Mouse (Mus musculus): ENCODE measurements around the gene Tspan2. TPM values are rescaled to one million over a fixed set of nuclear protein-coding genes. Genes with fewer than 3 reads are reported as not detected.

Gene Tspan2
- polyA plus RNA-seq, 1 experiment from 2014 or later, result 8.8 TPM

DNA sequence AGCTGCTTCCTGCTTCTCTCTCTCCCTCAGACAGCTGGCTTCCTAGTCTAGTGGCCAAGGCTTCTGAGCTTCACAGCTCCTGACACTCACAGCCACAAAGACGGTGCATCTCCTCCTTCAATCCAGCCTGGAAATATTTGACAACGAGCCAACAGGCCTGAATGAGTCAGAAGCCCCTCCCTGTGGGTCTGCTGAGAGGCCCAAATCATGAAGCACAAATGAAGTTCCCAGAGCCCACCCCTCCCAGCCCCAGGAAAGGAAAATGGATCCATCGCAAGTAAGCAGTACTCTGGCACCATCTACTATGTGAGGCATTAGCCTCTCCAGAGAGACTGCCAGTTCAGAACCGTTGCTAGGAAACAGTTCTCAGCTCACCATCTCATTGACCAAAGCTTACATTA is 30.3 kb upstream of the Tspan2 start:
- peak; percentile 49 for DNase-seq (ENCODE audit: low spot score)
- no peaks in the 10 kb centered on the region for H3K27me3 ChIP-seq (replicated peaks; ENCODE audit: control insufficient read depth, insufficient read depth, low read length)
- ATAC-seq, result peak; percentile 44; the same call in 1 of the 2 replicates
- H3K36me3 ChIP-seq (ENCODE audit: control insufficient read depth, insufficient read depth, low read length), result no peaks in the 10 kb centered on the region
- no peaks in the 10 kb centered on the region for H3K4me1 ChIP-seq (ENCODE audit: control insufficient read depth, insufficient read depth, low read length)
- no peak overlapping the region for H3K27ac ChIP-seq (ENCODE audit: low read depth, low read length)
- WGBS, result 57% methylated on average over 4 of the region's 4 CpGs
- no peak overlapping the region for H3K9ac ChIP-seq (ENCODE audit: low read length)
- H3K9me3 ChIP-seq (replicated peaks; ENCODE audit: control insufficient read depth, low read length), result no peaks in the 10 kb centered on the region
- no peak overlapping the region for H3K4me2 ChIP-seq (ENCODE audit: low read length)
- H3K4me3 ChIP-seq (ENCODE audit: low read depth, low read length), result no peak overlapping the region

DNA sequence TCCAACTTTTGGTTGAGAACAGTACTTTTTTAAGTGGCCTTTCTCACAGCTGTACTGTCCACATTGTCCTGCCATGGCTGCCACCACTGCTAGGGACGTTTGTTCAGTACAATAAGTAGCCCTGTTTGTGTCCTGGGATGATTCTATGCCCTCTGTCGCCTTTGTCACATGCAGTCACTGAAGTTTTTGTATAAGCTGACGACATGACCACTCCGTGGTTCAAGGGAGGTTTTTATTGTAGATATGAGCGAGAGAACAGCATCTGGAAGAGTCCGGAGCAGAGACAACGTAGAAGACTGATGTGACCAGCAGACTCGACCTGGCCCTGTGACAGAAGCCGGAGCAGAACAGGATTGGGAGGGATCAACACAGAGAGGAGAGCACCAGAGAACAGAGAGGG is 25.7 kb upstream of the Tspan2 start:
- no peak overlapping the region for H3K4me3 ChIP-seq (ENCODE audit: low read depth, low read length)
- H3K27ac ChIP-seq (ENCODE audit: low read depth, low read length), result no peak overlapping the region
- ATAC-seq, result no peak
- no peak overlapping the region for H3K9ac ChIP-seq (ENCODE audit: low read length)
- H3K9me3 ChIP-seq (replicated peaks; ENCODE audit: control insufficient read depth, low read length), result no peaks in the 10 kb centered on the region
- no peak overlapping the region for H3K4me2 ChIP-seq (ENCODE audit: low read length)
- H3K27me3 ChIP-seq (replicated peaks; ENCODE audit: control insufficient read depth, insufficient read depth, low read length), result no peaks in the 10 kb centered on the region
- DNase-seq (ENCODE audit: low spot score), result no peak
- WGBS, result 69% methylated on average over 9 of the region's 9 CpGs
- H3K4me1 ChIP-seq (ENCODE audit: control insufficient read depth, insufficient read depth, low read length), result no peaks in the 10 kb centered on the region
- no peaks in the 10 kb centered on the region for H3K36me3 ChIP-seq (ENCODE audit: control insufficient read depth, insufficient read depth, low read length)

DNA sequence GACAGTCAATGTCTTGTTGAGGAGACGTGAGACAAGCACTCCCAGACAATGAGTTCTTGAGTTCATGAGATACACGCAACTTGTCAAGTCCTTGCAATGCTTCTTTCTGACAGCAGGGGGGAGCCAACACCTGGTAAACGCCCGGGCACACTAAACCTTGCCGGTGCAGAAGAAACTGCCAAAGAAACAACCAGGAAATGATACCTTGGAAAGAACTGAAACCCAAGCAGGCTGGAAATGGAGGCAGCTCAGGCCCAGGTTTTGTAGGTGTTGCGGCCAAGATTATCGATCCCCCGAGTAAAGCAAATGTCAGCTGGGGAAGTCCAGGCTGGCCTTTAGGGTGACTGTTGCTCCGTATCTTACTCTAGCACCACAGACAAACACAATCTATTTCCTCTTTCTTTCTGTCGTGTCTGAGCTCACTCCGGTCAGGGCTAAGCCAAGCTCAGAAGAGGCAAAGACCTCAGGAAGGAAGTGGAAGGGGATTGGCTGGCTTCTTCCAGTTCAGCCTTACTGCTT is 19.2 kb upstream of the Tspan2 start:
- H3K4me3 ChIP-seq (ENCODE audit: low read depth, low read length), result no peak overlapping the region
- peak; percentile 87 for DNase-seq (ENCODE audit: low spot score)
- WGBS, result 38% methylated on average over 11 of the region's 11 CpGs
- no peak overlapping the region for H3K27ac ChIP-seq (ENCODE audit: low read depth, low read length)
- H3K4me1 ChIP-seq (ENCODE audit: control insufficient read depth, insufficient read depth, low read length), result no peaks in the 10 kb centered on the region
- no peaks in the 10 kb centered on the region for H3K36me3 ChIP-seq (ENCODE audit: control insufficient read depth, insufficient read depth, low read length)
- no peak overlapping the region for H3K9ac ChIP-seq (ENCODE audit: low read length)
- H3K4me2 ChIP-seq (ENCODE audit: low read length), result no peak overlapping the region
- H3K27me3 ChIP-seq (replicated peaks; ENCODE audit: control insufficient read depth, insufficient read depth, low read length), result no peaks in the 10 kb centered on the region
- no peaks in the 10 kb centered on the region for H3K9me3 ChIP-seq (replicated peaks; ENCODE audit: control insufficient read depth, low read length)
- peak; percentile 75 for ATAC-seq

DNA sequence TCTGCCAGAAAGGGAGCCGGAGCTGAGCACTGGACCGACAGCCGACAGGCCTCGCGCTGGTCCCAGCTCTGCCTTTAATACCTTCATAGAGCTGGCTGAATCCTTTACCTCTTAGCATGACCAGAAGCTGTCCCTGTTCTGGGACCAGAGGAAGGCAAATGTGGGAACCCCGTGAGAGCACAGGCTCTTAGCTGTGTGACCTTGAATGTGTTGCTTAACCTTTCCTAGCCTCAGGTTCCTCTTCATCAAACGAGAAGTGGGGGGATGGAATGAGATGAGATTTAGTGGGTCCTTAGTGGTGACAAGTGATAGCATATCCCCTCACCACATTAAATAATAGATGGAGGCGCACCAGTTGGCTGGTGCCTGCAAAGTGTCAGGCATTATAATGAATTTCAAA is 18.5 kb upstream of the Tspan2 start:
- Histone ChIP-seq H3K9ac (ENCODE audit: low read length) (no peak overlapping the region), H3K9me3 (replicated peaks; ENCODE audit: control insufficient read depth, low read length) (no peaks in the 10 kb centered on the region), H3K27me3 (replicated peaks; ENCODE audit: control insufficient read depth, insufficient read depth, low read length) (no peaks in the 10 kb centered on the region), H3K4me2 (ENCODE audit: low read length) (no peak overlapping the region), H3K36me3 (ENCODE audit: control insufficient read depth, insufficient read depth, low read length) (no peaks in the 10 kb centered on the region), H3K4me1 (ENCODE audit: control insufficient read depth, insufficient read depth, low read length) (no peaks in the 10 kb centered on the region), H3K4me3 (ENCODE audit: low read depth, low read length) (no peak overlapping the region), H3K27ac (ENCODE audit: low read depth, low read length) (no peak overlapping the region)
- no peak for DNase-seq (ENCODE audit: low spot score)
- 93% methylated on average over 8 of the region's 8 CpGs for WGBS
- no peak for ATAC-seq

DNA sequence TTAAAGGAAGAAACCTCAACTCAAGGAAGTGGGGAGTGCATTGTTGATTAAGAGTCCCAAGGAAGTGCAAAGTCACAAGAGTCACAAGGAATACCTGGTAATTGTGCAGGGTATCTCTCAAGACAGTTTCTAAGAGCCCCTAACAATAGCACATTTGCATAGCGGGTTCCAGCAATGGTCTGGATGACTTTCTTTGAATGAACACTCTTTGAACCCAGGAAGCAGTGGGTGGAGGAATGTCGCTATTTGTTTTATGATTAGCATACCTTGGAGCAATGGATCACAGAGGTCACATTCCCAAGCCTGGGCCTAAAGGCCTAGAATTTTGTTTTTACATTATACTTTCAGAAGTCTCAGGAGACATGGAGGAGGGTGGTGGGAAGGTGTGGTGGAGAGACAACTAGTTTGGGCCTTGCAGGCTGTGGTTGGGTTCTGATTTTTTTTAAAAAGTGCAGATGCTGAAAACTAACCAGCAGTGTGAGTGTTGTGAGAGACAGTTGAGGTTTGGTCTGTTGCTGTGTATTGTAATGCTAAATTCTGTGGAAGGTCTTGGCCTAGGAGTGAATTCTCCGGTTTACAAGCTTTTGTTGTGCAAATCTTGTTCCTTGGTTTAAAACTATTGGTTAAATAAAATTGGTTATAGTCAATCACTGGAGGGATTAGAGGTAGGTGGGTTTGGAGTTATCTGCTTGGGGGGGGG is 16.6 kb upstream of the Tspan2 start:
- 65% methylated on average over 3 of the region's 3 CpGs for WGBS
- Histone ChIP-seq H3K27ac (ENCODE audit: low read depth, low read length) (no peak overlapping the region), H3K36me3 (ENCODE audit: control insufficient read depth, insufficient read depth, low read length) (no peaks in the 10 kb centered on the region), H3K9me3 (replicated peaks; ENCODE audit: control insufficient read depth, low read length) (no peaks in the 10 kb centered on the region), H3K4me3 (ENCODE audit: low read depth, low read length) (no peak overlapping the region), H3K4me2 (ENCODE audit: low read length) (no peak overlapping the region), H3K9ac (ENCODE audit: low read length) (no peak overlapping the region), H3K4me1 (ENCODE audit: control insufficient read depth, insufficient read depth, low read length) (no peaks in the 10 kb centered on the region), H3K27me3 (replicated peaks; ENCODE audit: control insufficient read depth, insufficient read depth, low read length) (no peaks in the 10 kb centered on the region)
- ATAC-seq, result no peak
- no peak for DNase-seq (ENCODE audit: low spot score)

DNA sequence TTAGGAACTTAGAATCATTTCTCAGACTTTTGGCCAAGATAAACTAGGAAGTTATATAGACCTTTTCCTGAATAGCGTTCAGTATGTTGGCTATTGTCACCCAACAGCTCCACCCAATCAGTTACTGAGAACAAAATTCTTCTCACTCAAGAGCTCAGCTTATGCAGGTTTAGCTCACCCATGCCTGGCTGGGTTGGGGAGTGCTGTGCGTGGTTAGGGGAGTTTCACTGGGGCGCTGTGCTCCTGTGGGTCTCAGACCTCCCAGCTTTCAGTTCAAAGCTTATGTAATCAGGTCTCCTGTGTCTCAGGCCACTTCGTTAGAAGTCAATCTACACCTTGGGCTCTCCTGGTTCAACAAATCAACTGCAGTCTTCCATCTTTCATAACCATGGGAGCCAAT is 11.2 kb upstream of the Tspan2 start:
- no peak overlapping the region for H3K4me3 ChIP-seq (ENCODE audit: low read depth, low read length)
- ATAC-seq (no peak), DNase-seq (ENCODE audit: low spot score) (no peak)
- H3K27ac ChIP-seq (ENCODE audit: low read depth, low read length), result no peak overlapping the region
- H3K36me3 ChIP-seq (ENCODE audit: control insufficient read depth, insufficient read depth, low read length), result no peaks in the 10 kb centered on the region
- no peaks in the 10 kb centered on the region for H3K4me1 ChIP-seq (ENCODE audit: control insufficient read depth, insufficient read depth, low read length)
- H3K9me3 ChIP-seq (replicated peaks; ENCODE audit: control insufficient read depth, low read length), result no peaks in the 10 kb centered on the region
- no peak overlapping the region for H3K9ac ChIP-seq (ENCODE audit: low read length)
- no peak overlapping the region for H3K4me2 ChIP-seq (ENCODE audit: low read length)
- WGBS, result 77% methylated on average over 4 of the region's 4 CpGs
- H3K27me3 ChIP-seq (replicated peaks; ENCODE audit: control insufficient read depth, insufficient read depth, low read length), result no peaks in the 10 kb centered on the region

DNA sequence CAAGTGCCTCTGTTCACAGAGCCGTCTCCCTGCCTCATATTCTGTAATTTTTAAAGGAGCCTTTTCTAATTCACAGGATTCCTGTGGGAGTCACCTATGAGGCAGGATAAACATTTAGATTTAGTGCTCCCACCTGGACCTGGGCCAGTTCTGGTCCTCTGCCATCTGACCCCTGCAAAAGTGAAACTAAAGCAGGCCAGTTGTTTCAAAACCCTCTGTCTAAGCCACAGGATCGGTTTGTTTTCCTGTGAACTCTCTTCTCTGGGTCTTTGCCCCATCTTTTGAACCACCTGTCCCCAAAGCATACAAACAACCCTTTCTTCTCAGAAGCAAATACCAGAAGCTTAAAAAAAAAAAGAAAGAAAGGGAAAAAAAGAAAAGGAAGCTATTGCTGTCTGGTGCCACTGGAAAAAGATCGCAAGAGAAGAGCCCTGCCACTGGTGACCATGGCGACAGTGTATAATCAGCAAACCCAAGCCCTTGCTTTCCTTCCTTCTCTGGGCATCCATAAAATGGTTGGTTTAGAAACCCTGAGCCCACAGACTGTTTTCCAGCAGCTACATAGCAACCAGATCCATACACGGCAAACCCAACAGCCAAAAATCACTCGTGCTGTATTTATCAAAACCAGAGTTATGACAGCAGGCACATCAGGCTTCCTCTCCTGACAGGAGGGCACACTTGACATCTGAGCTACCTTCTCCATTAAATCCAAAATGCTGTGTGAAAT is 10.3 kb upstream of the Tspan2 start:
- H3K27ac ChIP-seq (ENCODE audit: low read depth, low read length), result no peak overlapping the region
- H3K4me2 ChIP-seq (ENCODE audit: low read length), result no peak overlapping the region
- no peaks in the 10 kb centered on the region for H3K27me3 ChIP-seq (replicated peaks; ENCODE audit: control insufficient read depth, insufficient read depth, low read length)
- no peaks in the 10 kb centered on the region for H3K36me3 ChIP-seq (ENCODE audit: control insufficient read depth, insufficient read depth, low read length)
- H3K4me3 ChIP-seq (ENCODE audit: low read depth, low read length), result no peak overlapping the region
- 75% methylated on average over 6 of the region's 6 CpGs for WGBS
- no peaks in the 10 kb centered on the region for H3K9me3 ChIP-seq (replicated peaks; ENCODE audit: control insufficient read depth, low read length)
- H3K9ac ChIP-seq (ENCODE audit: low read length), result no peak overlapping the region
- no peak for DNase-seq (ENCODE audit: low spot score)
- no peaks in the 10 kb centered on the region for H3K4me1 ChIP-seq (ENCODE audit: control insufficient read depth, insufficient read depth, low read length)
- ATAC-seq, result no peak

DNA sequence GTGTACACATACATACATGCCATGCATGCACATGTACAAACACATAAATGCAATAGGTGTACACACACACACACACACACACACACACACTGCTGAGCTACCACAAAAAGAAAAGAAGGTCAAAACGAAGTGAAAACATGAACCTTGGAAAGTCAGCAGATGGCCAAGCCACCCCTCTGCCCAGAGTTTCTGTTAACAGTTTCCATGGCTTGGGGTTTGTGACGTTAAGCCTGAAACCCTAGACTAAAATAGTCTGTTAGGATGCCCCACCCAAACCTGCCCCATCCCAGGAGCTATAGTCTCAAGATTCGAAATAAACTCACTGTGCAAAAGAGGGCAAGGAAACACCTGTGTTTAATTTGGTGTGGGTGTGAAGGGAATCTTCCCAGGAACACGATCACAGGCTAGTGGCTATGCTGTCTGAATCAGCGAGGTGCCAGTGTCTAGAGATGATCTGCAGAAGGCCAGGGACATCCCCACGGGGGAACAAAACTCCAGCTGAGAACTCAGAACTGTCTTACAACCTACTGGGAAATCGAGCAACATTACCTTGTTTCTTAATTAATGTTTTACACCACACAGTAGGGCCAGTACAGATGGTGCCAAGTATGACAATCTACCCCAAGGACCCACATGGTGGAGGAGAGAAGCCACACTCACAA is 9.4 kb upstream of the Tspan2 start:
- ATAC-seq (no peak), DNase-seq (ENCODE audit: low spot score) (no peak)
- Histone ChIP-seq H3K4me1 (ENCODE audit: control insufficient read depth, insufficient read depth, low read length) (no peaks in the 10 kb centered on the region), H3K4me2 (ENCODE audit: low read length) (no peak overlapping the region), H3K36me3 (ENCODE audit: control insufficient read depth, insufficient read depth, low read length) (no peaks in the 10 kb centered on the region), H3K9ac (ENCODE audit: low read length) (no peak overlapping the region), H3K4me3 (ENCODE audit: low read depth, low read length) (no peak overlapping the region), H3K27ac (ENCODE audit: low read depth, low read length) (no peak overlapping the region), H3K27me3 (replicated peaks; ENCODE audit: control insufficient read depth, insufficient read depth, low read length) (no peaks in the 10 kb centered on the region), H3K9me3 (replicated peaks; ENCODE audit: control insufficient read depth, low read length) (no peaks in the 10 kb centered on the region)
- WGBS, result 82% methylated on average over 7 of the region's 7 CpGs

DNA sequence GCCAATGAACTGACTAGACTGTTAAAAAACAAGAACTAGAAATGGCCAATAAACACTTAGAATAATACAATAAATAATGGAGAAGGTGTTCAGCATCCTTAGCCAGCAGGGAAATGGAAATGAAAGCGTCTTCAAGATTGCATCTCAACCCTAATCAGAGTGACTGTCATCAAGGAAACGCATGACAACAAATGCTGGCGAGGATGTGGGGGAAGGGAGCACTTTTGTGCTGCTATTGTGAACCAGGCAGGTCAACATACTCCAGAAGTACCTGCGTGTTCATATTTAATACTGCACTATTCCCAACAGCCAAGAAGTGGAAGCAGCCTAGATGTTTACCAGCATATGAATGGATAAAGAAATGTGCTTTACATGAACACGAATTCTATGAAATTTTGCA is 4.9 kb upstream of the Tspan2 start:
- DNase-seq (ENCODE audit: low spot score), result no peak

More for the DNA sequence above, 4.9 kb upstream of the Tspan2 start:
- Histone ChIP-seq H3K27me3 (replicated peaks; ENCODE audit: control insufficient read depth, insufficient read depth, low read length) (no peaks in the 10 kb centered on the region), H3K4me3 (ENCODE audit: low read depth, low read length) (no peak overlapping the region), H3K9me3 (replicated peaks; ENCODE audit: control insufficient read depth, low read length) (no peaks in the 10 kb centered on the region), H3K4me2 (ENCODE audit: low read length) (no peak overlapping the region), H3K36me3 (ENCODE audit: control insufficient read depth, insufficient read depth, low read length) (no peaks in the 10 kb centered on the region), H3K4me1 (ENCODE audit: control insufficient read depth, insufficient read depth, low read length) (peaks cover 5% of the 10 kb centered on the region; the same call in 1 of the 2 replicates), H3K9ac (ENCODE audit: low read length) (no peak overlapping the region), H3K27ac (ENCODE audit: low read depth, low read length) (no peak overlapping the region)
- no peak for ATAC-seq
- 63% methylated on average over 5 of the region's 5 CpGs for WGBS
